Mouse (Mus musculus) kidney, postnatal 36 days (tissue): ENCODE measurements at regions not wholly inside any gene's neighbourhood (a gene's known extent, or its start where the extent isn't known, plus 50 kb on each side); places are given as distances from the start of the nearest gene placed in this dataset.
"Not testable (repeated sequence)": the region's sequence is repeated elsewhere in the genome, so short reads cannot be mapped to it uniquely, and the experiment has no call there.

Source experiments
- DNase-seq, 2 experiments: peaks; one replicate each; pipeline ENCODE4 v3.0.0; 2021 to 2022; ENCODE audit warnings: mixed read lengths in 2 of 2

DNA sequence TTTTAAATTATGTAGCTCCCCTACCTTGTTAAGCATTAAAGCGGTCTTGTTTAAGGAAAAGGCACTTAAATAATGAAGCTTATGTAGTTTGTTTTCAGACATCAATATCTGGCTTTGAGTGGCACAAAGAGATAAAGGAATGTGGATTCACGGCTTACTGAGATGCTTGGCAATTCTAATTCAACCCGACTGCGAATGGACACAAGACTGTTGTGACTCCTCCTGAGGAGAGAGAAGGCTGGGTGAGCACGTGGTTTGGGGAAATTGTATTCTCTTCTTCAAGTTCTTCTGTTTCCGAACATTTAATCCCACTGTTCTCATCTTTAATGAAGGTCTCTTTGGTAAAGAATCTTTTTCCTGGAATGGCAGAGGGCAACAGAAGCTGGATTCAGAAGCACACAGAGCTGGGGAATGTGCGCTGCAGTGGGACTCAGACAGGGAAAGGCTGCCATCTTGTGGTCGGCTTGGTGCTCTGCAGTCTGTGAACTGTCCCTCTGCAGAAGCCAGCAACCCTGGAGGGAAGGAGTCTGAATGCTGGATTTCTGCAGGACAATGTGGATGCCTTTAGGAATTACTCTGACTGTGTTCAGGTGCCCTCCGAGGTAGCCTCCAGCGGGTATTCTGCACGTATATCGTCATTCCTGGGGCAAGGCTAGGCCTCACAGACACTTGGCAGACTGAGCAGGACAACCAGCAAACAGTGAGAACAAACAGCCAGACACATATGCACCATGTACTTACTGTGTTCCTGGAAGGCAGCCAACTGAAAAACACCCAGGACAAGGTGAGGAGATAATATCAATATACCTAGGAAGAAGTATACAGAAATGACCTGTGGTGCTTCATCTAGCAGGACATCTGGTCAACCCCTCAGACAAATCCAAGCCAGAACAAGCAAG is 54.0 kb upstream of the Pax1 start:
- DNase-seq = peak; percentile 39 to 82

DNA sequence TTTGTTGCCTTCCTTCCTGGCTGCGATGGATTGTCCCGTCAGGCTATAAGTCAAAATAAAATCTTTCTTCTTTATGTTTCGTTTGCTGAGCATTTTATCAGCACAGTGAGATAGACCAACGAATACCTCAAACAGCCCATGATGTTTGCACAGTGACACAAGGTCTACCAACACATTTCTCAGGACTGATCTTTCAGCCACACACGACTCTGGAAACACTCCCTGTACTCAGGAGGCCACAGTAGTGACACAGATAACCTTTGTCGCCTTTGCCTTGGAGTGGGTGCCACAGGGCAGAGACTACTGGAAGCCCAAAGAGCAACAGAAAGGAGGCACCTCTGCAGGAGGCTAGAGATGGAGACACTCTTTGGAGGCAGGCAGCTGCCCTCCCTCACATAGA is 55.0 kb upstream of the Pax1 start:
- no peak for DNase-seq

DNA sequence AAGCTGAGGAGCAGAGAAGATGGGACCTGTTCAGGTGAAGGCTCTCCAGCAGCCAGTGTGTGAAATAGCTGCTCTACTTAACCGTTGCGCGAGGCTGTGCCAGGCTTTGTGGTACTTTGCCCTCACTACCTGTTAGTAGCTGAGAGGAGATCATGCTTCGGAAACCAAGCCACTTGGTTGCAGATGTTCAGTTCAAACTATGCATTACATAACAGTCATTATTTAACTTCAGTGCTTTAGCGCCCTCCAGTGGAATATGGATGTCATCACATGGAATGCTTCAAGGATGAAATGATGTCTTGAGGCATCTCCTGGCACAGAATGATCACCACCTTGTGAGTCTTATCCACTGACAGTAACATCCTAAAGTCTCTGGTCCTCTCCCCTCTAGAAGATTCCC is 56.5 kb upstream of the Pax1 start:
- DNase-seq = peak; percentile 70 to 74

DNA sequence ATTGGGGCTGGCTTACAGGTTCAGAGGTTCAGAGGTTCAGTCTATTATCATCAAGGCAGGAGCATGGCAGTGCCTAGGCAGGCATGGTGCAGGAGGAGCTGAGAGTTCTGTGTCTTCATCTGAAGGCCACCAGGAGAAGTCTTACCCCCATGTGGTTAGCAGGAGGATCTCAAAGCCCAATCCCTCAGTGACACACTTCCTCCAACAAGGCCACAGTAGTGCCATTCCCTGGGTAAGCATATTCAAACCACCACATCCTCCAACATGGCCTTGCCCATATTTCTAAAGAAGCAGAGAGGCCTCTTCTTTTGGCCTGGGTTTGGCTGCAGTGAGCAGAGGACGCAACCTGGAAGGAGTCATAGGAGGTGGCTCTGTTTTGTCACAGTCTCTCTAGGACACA is 61.2 kb upstream of the Pax1 start:
- DNase-seq = no peak

DNA sequence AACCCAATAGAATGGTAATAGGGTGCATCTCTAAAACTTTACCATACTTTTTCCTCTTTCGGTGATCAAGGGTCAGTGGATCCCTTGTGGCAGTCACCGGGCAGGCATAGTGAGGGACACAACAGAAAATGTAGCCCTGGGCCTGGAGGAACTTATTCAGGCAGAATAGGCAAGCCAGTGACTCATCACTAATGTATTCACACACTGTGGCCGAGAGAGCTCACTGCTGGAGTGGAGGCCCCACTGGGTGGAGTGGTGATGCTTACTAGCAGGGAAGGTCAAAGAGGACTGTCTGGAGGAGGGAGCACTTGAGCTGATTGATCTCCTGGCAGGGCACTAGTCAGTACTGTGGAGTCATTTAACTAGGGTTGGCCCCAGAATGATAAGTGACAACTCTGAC is 62.4 kb upstream of the Pax1 start:
- no peak for DNase-seq

DNA sequence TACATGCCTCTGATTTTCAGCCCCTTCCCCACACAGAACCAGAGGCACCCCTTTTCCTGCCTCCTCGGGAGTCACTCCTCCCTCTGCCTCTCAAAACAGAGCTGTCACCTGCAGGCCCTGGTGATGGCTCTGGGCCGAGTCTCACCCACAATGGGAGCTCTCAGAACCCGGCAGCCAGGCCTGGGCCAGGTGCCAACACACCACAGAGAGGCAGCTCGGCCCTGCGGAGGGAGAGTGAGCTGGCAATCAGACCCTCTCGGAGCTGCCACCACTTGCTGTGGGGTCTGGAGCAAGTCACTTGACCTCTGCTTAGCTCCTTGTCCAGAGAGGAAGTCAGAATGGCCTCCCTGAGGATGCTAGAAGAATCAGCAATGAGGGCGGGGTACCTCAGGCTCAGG is 63.2 kb upstream of the Pax1 start:
- peak; percentile 19 to 56 for DNase-seq

DNA sequence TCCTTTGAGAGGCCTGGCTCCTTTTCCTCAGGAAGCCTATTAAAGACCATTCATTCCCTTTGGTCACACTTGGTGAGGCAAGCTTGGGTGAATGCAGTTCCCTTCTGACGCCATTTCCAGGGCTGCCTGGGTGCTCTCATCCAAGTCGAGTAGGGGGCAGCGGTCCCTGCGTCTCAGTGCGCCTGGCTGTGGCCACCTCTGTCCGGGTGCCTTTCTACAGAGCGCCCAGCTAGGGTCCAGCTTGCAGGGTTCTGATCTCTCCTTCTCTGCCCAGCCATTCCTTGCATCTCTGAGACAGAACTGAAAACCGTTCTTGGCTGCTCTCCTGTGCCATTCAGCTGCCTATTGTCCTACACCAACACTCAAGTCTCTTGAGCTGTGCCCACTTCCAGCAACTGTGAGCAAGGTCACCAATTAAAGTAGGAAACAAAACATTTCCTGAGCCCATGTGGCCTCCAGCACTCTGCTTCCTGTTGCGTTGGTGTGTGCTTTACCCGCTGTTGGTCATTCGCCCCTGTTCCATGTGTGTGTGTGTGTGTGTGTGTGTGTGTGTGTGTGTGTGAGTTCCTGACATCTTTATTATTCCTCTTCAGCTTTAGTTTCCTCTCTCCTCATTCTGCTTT is 63.7 kb upstream of the Pax1 start:
- DNase-seq = no peak

DNA sequence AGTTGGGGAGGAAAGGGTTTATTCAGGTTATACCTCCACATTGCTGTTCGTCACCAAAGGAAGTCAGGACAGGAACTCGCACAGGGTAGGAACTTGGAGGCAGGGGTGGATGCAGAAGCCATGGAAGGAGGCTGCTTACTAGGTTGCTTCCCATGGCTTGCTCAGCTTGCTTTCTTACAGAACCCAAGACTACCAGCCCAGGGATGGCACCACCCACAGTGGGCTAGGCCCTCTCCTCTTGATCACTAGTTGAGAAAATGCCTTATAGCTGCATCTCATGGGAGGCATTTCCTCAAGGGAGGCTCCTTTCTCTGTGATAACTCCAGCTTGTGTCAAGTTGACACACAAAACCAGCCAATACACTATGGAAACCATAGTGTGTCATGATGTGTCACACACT is 66.8 kb upstream of the Pax1 start:
- not testable (repeated sequence) for DNase-seq

DNA sequence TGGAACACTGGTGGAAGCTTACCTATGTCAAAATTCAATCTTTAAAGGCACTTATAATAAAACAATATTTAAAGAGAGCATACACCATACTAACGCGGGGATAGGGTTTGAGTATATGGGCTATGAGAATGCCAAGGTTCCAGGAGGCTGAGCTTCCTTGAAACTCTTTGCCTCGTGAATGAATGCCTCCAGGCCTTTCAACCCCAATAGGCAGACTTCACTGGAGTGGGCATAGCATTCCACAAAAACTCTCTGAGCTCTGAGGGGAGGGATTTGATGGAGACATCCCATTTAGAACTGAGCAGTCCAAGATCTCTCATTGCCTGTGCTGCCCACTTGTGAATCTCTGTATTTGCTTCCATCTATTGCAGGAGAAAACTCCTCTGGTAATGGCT is 68.4 kb upstream of the Pax1 start:
- no peak for DNase-seq

DNA sequence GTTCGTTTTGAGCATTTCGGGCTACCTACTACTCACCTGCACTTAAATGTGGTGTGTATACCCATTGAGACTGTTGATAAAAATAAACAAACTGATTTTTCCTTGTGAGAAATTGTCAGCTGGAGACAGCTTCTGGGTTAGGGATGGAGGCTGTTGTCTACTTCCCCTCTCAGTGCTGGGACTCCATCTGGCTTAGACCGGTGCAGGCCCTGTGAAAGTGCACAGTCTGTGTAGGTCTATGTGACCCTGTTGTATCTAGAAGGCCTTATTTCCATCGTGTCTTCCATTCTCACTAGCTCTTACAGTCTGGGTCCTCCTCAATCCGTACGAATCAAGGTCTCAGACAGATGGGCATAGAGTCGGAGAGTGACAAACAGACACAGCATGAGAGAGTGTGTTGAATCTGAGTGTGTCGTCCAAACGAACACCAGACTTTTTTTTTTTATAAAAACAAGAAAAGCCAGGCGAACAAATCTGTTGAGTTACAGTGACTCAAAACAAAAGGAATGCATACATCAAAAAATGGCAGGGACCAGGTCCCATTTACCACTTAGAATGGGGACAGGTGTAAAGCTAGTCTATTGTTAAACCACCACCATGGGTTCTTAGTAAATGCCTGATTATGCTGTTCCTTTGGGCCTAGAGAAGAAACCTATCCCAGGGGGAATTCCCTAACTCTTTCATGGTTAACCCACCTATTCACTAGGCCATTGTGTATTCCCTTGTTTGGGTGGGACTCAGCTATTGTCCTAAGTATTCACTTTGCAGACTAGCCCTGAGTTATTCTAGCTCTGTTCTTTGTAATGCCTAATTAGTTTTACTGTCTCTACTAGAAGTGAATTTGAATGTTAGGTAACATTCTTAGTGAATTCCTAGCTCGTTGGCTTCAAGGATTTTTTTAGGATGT is 69.1 kb upstream of the Pax1 start:
- DNase-seq = no peak

DNA sequence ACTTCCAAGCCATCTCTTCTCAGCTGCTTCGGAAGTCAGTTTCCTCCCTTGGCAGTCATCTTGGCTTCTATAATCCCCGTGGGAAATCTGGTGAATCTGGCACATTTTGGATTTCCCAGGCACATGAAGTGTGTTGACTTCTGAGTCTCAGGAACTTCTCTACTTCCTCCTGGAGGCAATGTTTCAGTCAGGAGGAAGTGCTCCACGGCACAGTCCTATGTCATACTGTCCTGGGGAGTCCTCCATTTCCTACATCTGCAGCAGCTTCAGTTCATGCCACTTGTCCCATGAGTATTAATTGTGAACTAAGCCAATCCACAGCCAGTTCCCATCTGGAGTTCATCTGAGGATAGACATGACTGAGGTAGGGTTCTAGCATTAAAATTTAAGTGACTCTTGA is 78.3 kb upstream of the Pax1 start:
- peak in 1 of 2 experiments; percentile 9 for DNase-seq

DNA sequence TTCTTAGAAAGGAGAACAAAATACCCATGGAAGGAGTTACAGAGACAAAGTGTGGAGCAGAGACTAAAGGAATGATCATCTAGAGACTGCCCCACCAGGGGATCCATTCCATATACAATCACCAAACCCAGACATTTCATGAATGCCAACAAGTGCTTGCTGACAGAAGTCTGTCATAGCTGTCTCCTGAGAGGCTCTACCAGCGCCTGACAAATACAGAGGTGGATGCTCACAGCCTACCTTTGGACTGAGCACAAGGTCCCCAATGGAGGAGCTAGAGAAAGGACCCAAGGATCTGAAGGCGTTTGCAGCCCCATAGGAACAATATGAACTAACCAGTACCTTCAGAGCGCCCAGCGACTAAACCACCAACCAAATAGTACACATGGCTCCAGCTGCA is 83.6 kb upstream of the Nkx2-2 start:
- no peak for DNase-seq

DNA sequence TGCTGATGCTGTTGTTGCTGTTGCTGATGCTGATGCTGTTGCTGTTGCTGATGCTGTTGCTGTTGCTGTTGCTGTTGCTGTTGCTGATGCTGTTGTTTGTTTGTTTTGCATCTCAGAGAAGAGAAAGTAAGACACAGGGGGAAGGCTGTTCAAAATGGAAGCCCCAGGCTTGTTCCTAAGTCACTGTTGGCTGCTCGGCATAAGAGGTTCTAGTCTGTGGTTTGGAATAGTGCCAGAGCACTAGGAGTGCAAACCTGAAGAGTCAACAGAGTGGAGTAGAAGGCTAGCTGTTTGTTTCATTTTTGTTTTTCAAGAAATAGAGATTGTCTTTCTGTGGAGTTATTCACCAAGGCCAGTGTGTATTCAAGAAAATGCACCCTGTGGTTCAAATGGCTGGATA is 75.1 kb upstream of the Nkx2-2 start:
- no peak for DNase-seq

DNA sequence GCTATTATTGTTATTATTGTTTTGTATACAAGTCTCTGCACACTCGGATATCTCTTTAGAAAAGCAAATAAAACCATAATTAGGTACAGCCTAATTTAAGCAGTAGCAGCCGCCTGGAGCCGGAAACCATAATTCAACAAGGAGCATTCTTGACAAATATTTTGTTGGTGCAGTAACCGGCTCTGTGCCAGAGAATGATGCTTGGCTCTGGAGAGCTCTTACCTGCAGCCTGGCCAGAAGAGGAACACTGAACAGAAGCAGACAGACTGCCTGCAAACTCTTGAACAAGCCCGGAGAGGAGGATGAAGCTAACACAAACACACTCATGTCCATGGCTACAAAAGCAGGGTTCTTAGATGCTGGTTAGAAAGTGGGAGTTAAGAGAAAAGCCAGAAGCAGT is 73.9 kb upstream of the Nkx2-2 start:
- DNase-seq = no peak

DNA sequence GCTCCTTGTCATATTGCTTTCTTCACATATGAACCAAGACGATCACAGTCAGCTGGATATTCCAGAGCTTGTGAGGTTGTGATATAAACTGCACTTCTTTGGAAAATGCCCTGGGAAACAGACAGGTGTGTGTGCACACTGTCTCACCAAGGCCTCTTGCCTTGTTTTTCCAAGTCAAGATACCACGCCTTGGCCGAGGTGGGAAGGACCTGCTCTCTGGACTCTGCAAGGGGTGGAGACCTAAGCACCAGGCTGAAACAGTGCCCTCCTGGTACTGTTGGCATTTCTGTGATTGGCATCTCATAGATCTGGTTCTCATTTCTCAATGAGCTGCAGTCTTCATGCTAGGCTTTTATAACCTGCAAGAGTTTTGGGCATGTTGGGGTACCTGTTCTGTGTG is 73.2 kb upstream of the Nkx2-2 start:
- DNase-seq = no peak

DNA sequence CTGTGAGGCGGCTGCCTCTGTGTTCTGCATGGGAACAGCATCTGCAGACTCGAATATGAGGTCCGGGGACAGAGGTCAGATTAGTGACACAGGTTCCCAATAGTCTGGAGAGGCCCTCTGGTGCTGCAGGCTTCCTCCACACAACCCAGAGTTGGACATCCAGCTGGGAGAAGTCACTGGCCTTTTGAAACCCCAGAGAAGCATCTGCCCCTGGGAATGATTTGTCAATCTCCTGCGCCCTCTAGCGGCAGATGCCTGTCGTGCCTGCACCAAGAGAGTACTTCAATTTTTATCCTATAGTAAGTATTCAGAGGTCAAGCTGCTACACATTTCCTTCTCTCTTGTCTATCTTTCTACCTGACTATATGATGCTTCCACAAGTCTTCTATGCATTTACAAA is 62.7 kb upstream of the Nkx2-2 start:
- peak; percentile 49 to 85 for DNase-seq

DNA sequence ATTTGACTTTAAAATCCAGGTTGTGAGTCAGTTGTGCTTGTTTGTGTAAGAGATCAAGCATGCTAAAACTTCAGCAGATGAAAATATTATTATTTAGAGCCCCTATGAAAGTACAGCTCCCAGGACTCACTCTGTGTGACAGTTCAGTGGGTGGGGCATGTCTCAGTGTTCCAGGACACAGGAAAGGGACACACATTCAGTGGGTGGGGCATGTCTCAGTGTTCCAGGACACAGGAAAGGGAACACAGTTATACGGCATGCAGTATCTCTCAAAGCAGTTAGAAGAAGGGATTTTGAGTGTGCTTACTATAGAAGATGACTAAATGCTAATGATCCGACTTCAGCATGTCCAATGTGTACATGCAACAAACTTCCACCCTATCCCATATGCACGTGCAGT is 60.9 kb upstream of the Nkx2-2 start:
- no peak for DNase-seq

DNA sequence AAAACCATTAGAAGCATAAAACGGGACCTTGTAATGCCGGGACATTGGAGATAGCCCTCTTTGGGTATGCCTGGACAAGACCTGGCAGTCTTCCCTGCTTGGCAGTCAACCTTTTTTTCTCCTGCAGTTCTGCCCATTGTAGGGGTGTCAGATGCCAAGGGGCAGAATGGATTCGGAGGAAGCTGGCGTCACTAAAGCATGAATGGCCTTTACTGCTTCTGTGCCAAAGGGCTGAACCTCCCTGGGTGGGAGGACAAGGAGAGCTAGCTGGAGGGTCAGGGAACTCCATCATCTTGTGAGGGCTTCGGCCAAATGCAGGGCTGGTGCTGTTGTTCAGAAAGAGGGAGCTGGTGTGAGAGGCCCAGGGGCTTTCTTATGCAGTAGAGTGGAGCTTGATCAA is 60.1 kb upstream of the Nkx2-2 start:
- no peak for DNase-seq

DNA sequence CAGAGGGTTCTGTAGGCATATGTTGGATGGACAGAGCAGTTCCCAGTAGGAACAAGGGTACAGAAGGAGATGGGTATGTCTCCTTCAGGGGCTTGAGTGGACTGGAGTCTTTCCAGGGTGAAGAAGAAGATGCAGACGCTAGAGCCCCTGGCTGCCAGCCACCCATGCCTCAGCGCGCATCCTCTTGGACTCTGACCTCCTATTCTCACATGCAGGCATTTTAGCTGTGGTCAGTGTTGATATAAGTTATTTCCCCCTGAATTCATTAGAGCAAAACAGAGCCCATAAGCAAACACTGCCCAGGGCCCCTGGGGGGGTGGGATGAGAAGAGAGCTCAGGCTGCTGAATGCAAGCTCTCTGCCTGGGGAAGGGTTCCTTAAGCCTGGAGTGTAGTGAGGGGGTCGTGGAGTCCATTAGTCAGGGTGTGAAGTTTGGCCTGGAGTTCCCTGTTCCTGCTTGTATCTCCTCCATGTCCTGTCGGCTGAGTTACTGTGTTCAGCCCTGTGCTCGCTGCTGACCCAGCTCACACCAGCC is 54.0 kb upstream of the Nkx2-2 start:
- peak; percentile 52 to 70 for DNase-seq

DNA sequence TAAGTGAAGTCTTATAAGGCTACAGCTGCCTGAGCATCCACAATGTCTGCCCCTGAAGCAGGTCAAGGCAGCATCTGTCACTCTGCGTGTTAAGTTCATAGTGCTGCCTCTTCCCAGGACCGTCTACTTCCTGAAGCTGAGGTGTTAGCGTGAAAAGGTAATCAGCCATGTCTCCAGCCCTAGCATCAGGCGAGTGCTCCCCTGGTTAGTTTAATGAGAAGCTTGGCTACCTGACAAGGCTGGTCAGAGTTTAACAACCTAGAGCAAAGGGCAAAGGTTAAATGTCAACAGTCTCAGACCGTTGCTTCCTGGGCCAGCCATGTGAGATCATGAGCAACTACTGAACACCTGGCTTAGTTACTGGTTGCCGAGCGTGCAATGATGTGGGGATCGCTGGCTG is 53.2 kb upstream of the Nkx2-2 start:
- DNase-seq = peak; percentile 48 to 59

DNA sequence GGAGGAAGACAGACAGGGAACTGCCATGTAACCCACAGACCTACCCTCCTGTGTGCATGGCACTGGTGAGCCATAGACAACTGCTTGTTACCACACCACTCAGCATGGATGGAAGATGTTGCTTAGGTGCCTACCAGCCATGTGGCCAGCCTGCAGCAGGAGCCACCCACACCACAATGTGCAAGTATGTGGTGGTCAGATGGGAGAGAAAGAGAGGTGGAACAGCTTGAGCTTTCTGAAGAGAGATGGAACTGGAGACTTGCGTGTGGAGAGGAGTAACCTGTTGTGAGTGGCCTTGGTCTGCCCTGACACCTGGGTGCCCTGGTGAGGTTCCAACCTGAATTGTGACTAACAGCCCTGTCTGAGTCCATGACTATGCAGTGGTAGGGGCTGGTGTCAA is 50.4 kb upstream of the Nkx2-2 start:
- DNase-seq = no peak
